Mouse (Mus musculus) CH12.LX (cell line): ENCODE measurements around the gene Idh3a. TPM values are rescaled to one million over a fixed set of nuclear protein-coding genes. Genes with fewer than 3 reads are reported as not detected.

Source experiments
- DNase-seq: peaks from one replicate; pipeline ENCODE4 v3.0.0-alpha.2; 2013; ENCODE audit errors: extremely low read depth
- H3K27ac ChIP-seq: 2 replicates; pipeline ENCODE4 v1.5.1; 2012; ENCODE audit warnings: low read depth, mild to moderate bottlenecking, control low read depth, moderate library complexity; ENCODE audit not compliant: insufficient read depth
- H3K27me3 ChIP-seq: replicated peaks from 2 replicates; pipeline ENCODE3; 2012; ENCODE audit warnings: inconsistent platforms
- H3K36me3 ChIP-seq, 2 experiments: replicated peaks in 1 of 2; 2 replicates each; pipeline versions ENCODE3 to v1.6.1; 2012; ENCODE audit warnings: inconsistent platforms in 1 of 2, low read length in 1 of 2, mild to moderate bottlenecking in 1 of 2, mixed read lengths in 1 of 2, moderate library complexity in 1 of 2; ENCODE audit not compliant: control insufficient read depth in 1 of 2, insufficient read depth in 1 of 2
- H3K4me1 ChIP-seq, 2 experiments: 2 replicates each; pipeline ENCODE4 v1.6.1; 2012; ENCODE audit warnings: inconsistent platforms in 1 of 2, moderate library complexity in 1 of 2; ENCODE audit not compliant: insufficient read depth in 2 of 2, control insufficient read depth in 1 of 2
- H3K4me2 ChIP-seq: 2 replicates; pipeline ENCODE4 v1.6.1; 2012; ENCODE audit warnings: low read depth, mild to moderate bottlenecking, control low read depth; ENCODE audit not compliant: poor library complexity, insufficient read depth, severe bottlenecking
- H3K4me3 ChIP-seq, 3 experiments: fragments of 150-350 bp in 1 of 3; sonication (generic) in 1 of 3; replicated peaks in 1 of 3; 2 replicates each; pipeline versions ENCODE3 to v1.5.1; 2011 to 2012; ENCODE audit warnings: low read depth in 2 of 3, low read length in 2 of 3, mild to moderate bottlenecking in 2 of 3, moderate library complexity in 2 of 3, control low read depth in 1 of 3, improper control_type of control experiment in 1 of 3, inconsistent platforms in 1 of 3, mixed read lengths in 1 of 3; ENCODE audit not compliant: poor library complexity in 1 of 3
- H3K79me2 ChIP-seq: replicated peaks from 2 replicates; pipeline ENCODE4 v1.6.1; 2012; ENCODE audit warnings: mild to moderate bottlenecking, moderate library complexity; ENCODE audit not compliant: control insufficient read depth, poor library complexity, insufficient read depth, severe bottlenecking; ENCODE audit errors: extremely low read depth
- H3K9ac ChIP-seq: 2 replicates; pipeline ENCODE4 v1.6.1; 2012; ENCODE audit warnings: low read depth, mild to moderate bottlenecking, control low read depth, moderate library complexity; ENCODE audit not compliant: insufficient read depth
- H3K9me3 ChIP-seq: replicated peaks from 2 replicates; pipeline ENCODE3; 2012; ENCODE audit warnings: low read length, inconsistent platforms, mixed read lengths
- BHLHE40 ChIP-seq: IDR thresholded peaks from 2 replicates; pipeline ENCODE4 v1.6.1; 2011; ENCODE audit warnings: mild to moderate bottlenecking, low read depth, low read length, improper control_type of control experiment
- CHD2 ChIP-seq: IDR thresholded peaks from 2 replicates; pipeline ENCODE4 v1.6.1; 2011; ENCODE audit warnings: low read length, improper control_type of control experiment
- E2F4 ChIP-seq: IDR thresholded peaks from 2 replicates; pipeline ENCODE4 v1.6.1; 2011; ENCODE audit warnings: low read depth, low read length, improper control_type of control experiment; ENCODE audit not compliant: insufficient replicate concordance
- ELF1 ChIP-seq: IDR thresholded peaks from 2 replicates; pipeline ENCODE4 v1.6.1; 2014; ENCODE audit warnings: low read depth, mild to moderate bottlenecking, inconsistent platforms, low read length, improper control_type of control experiment
- EP300 ChIP-seq: IDR thresholded peaks from 2 replicates; pipeline ENCODE4 v1.6.1; 2011; ENCODE audit warnings: low read length, improper control_type of control experiment
- ETS1 ChIP-seq: conservative IDR thresholded peaks from 2 replicates; pipeline ENCODE4 v1.6.1; 2012; ENCODE audit warnings: low read depth, mild to moderate bottlenecking, inconsistent platforms, low read length, improper control_type of control experiment, moderate library complexity
- GABPA ChIP-seq: IDR thresholded peaks from 2 replicates; pipeline ENCODE4 v1.6.1; 2012; ENCODE audit warnings: low read depth, low read length, improper control_type of control experiment, inconsistent platforms; ENCODE audit not compliant: insufficient replicate concordance
- IRF4 ChIP-seq: IDR thresholded peaks from 2 replicates; pipeline ENCODE4 v1.6.1; 2014; ENCODE audit warnings: low read depth, mild to moderate bottlenecking, inconsistent platforms, low read length, improper control_type of control experiment
- JUN ChIP-seq: IDR thresholded peaks from 2 replicates; pipeline ENCODE4 v1.6.1; 2011; ENCODE audit warnings: low read depth, mild to moderate bottlenecking, low read length, improper control_type of control experiment, moderate library complexity; ENCODE audit not compliant: insufficient read depth
- JUND ChIP-seq: conservative IDR thresholded peaks from 2 replicates; pipeline ENCODE4 v1.6.1; 2011; ENCODE audit warnings: low read depth, low read length, improper control_type of control experiment
- MAX ChIP-seq: IDR thresholded peaks from 2 replicates; pipeline ENCODE4 v1.6.1; 2011; ENCODE audit warnings: low read length, improper control_type of control experiment
- MAZ ChIP-seq: IDR thresholded peaks from 2 replicates; pipeline ENCODE4 v1.6.1; 2012; ENCODE audit warnings: low read depth, mild to moderate bottlenecking, inconsistent platforms, low read length, improper control_type of control experiment, moderate library complexity
- MEF2A ChIP-seq: IDR thresholded peaks from 2 replicates; pipeline ENCODE4 v1.6.1; 2014; ENCODE audit warnings: low read depth, mild to moderate bottlenecking, inconsistent platforms, low read length, improper control_type of control experiment, borderline replicate concordance
- MXI1 ChIP-seq: IDR thresholded peaks from 2 replicates; pipeline ENCODE4 v1.6.1; 2011; ENCODE audit warnings: mild to moderate bottlenecking, low read depth, low read length, improper control_type of control experiment
- MYC ChIP-seq: IDR thresholded peaks from 2 replicates; pipeline ENCODE4 v1.6.1; 2011; ENCODE audit warnings: low read depth, mild to moderate bottlenecking, improper control_type of control experiment, low read length
- NRF1 ChIP-seq: IDR thresholded peaks from 2 replicates; pipeline ENCODE4 v1.6.1; 2014; ENCODE audit warnings: low read depth, mild to moderate bottlenecking, inconsistent platforms, low read length, improper control_type of control experiment, moderate library complexity
- PAX5 ChIP-seq: IDR thresholded peaks from 2 replicates; pipeline ENCODE4 v1.6.1; 2012; ENCODE audit warnings: low read length, inconsistent platforms, mixed read lengths
- RAD21 ChIP-seq: IDR thresholded peaks from 2 replicates; pipeline ENCODE4 v1.6.1; 2011; ENCODE audit warnings: low read depth, mild to moderate bottlenecking, low read length, improper control_type of control experiment, moderate library complexity
- SIN3A ChIP-seq: IDR thresholded peaks from 2 replicates; pipeline ENCODE4 v1.6.1; 2012; ENCODE audit warnings: low read length, improper control_type of control experiment, inconsistent platforms
- TBP ChIP-seq: conservative IDR thresholded peaks from 2 replicates; pipeline ENCODE4 v1.6.1; 2011; ENCODE audit warnings: low read depth, low read length, improper control_type of control experiment
- TCF12 ChIP-seq: IDR thresholded peaks from 2 replicates; pipeline ENCODE4 v1.6.1; 2014; ENCODE audit warnings: low read depth, mild to moderate bottlenecking, inconsistent platforms, low read length, improper control_type of control experiment
- USF1 ChIP-seq: IDR thresholded peaks from 2 replicates; pipeline ENCODE4 v1.6.1; 2014; ENCODE audit warnings: low read depth, mild to moderate bottlenecking, inconsistent platforms, low read length, improper control_type of control experiment
- USF2 ChIP-seq: conservative IDR thresholded peaks from 2 replicates; pipeline ENCODE4 v1.6.1; 2011; ENCODE audit warnings: low read depth, low read length, improper control_type of control experiment
- ZKSCAN1 ChIP-seq: IDR thresholded peaks from 2 replicates; pipeline ENCODE4 v1.6.1; 2012; ENCODE audit warnings: low read depth, inconsistent platforms, low read length, improper control_type of control experiment, borderline replicate concordance
- ZNF384 ChIP-seq: IDR thresholded peaks from 2 replicates; pipeline ENCODE4 v1.6.1; 2012; ENCODE audit warnings: low read depth, low read length, improper control_type of control experiment, inconsistent platforms
- dilution Hi-C: fragments of 300-500 bp; cut with MboI; formaldehyde crosslinking; loops from 2 replicates; pipeline ENCODE4 v1.14.3; 2020; ENCODE audit warnings: low sequenced_read_pairs; ENCODE audit not compliant: extremely low pct_unique_long_range_greater_than_20kb, extremely low pct_ligation_motif_present
- in situ Hi-C: fragments of 300-500 bp; cut with MboI; formaldehyde crosslinking; loops from 3 replicates; pipeline ENCODE4 v1.14.3; 2019; ENCODE audit warnings: low sequenced_read_pairs, low pct_ligation_motif_present, low pct_unique_long_range_greater_than_20kb, mixed read lengths
- polyA plus RNA-seq: library from polyadenylated mRNA; unstranded; fragments of >175 nt; gene quantifications from 2 replicates; pipeline ENCODE4 v1.2.1, GENCODE M21; 2012; ENCODE audit warnings: low read depth; ENCODE audit not compliant: insufficient read length
- total RNA-seq, 2 experiments: library from RNA; depleted of rRNA; stranded (reverse); fragments of 300-350 nt in 1 of 2; fragments of >200 nt in 1 of 2; gene quantifications; 2 replicates each; pipeline ENCODE4 v1.2.3; 2012 to 2014

The Idh3a gene
- total and polyA plus RNA-seq, 3 experiments: 102 to 198 (median 178) TPM

GRCm38 (mm10) chr9:54647456-54647855 is 61.3 kb downstream of the Idh3a start:
- peak; percentile 85 for DNase-seq
- Histone ChIP-seq H3K79me2 (no peaks in the 10 kb centered on the region), H3K4me3 (no peak overlapping the region), H3K27me3 (no peaks in the 10 kb centered on the region), H3K36me3 (no peaks in the 10 kb centered on the region), H3K4me2 (no peak overlapping the region), H3K4me1 (peaks cover 29 to 66% of the 10 kb centered on the region in 2 experiments), H3K27ac (no peak overlapping the region), H3K9ac (no peak overlapping the region), H3K9me3 (no peaks in the 10 kb centered on the region)
- TF ChIP-seq RAD21: no peak
- TF ChIP-seq MEF2A: peak; percentile 84
- no peak; the same call in 1 of the 2 replicates for TF ChIP-seq USF2
- no peak for TF ChIP-seq ELF1
- peak; percentile 34 for TF ChIP-seq USF1
- TF ChIP-seq JUND: no peak
- 0 out of 2 replicates have a peak, but pooled peaks have one; percentile 16 for TF ChIP-seq MAX
- TF ChIP-seq ZNF384: peak; percentile 68; the same call in 1 of the 2 replicates
- peak; percentile 80 for TF ChIP-seq EP300
- TF ChIP-seq TBP: no peak
- TF ChIP-seq BHLHE40: 0 out of 2 replicates have a peak, but pooled peaks have one; percentile 29
- 0 out of 2 replicates have a peak, but pooled peaks have one; percentile 24 for TF ChIP-seq IRF4
- no peak for TF ChIP-seq MXI1
- no peak for TF ChIP-seq MAZ
- TF ChIP-seq NRF1: no peak
- TF ChIP-seq PAX5: no peak
- TF ChIP-seq SIN3A: peak; percentile 77; the same call in 1 of the 2 replicates
- TF ChIP-seq ETS1: peak; percentile 83
- TF ChIP-seq E2F4: no peak
- no peak for TF ChIP-seq MYC
- dilution Hi-C loops: no loop called here
- in situ Hi-C loops: no loop called here

GRCm38 (mm10) chr9:54649360-54649759 is 63.2 kb downstream of the Idh3a start:
- in situ Hi-C loops: no loop called here
- TF ChIP-seq BHLHE40 (no peak), TCF12 (no peak), JUND (no peak), GABPA (no peak), JUN (no peak), TBP (no peak), ETS1 (no peak), E2F4 (no peak), MYC (no peak), ZKSCAN1 (no peak), CHD2 (no peak)

More at GRCm38 (mm10) chr9:54649360-54649759, 63.2 kb downstream of the Idh3a start:
- dilution Hi-C loops: no loop called here
- Histone ChIP-seq H3K4me3 (no peak overlapping the region), H3K36me3 (no peaks in the 10 kb centered on the region), H3K4me2 (no peak overlapping the region), H3K27ac (no peak overlapping the region), H3K27me3 (no peaks in the 10 kb centered on the region), H3K79me2 (no peaks in the 10 kb centered on the region), H3K9ac (no peak overlapping the region), H3K4me1 (peaks cover 23 to 48% of the 10 kb centered on the region in 2 experiments), H3K9me3 (no peaks in the 10 kb centered on the region)
- no peak for DNase-seq
